Mouse (Mus musculus): ENCODE data around the gene Gsto2. TPM values are rescaled to one million over a fixed set of nuclear protein-coding genes. Genes with fewer than 3 reads are reported as not detected.
A peak's percentile ranks its signal among the peaks of the same experiment; 100 is the strongest.
"Not testable (repeated sequence)": the region's sequence is repeated elsewhere in the genome, so short reads cannot be mapped to it uniquely, and the experiment has no call there.

The Gsto2 gene
- polyA plus RNA-seq, 1 experiment from 2014 or later: 0.67 TPM

DNA sequence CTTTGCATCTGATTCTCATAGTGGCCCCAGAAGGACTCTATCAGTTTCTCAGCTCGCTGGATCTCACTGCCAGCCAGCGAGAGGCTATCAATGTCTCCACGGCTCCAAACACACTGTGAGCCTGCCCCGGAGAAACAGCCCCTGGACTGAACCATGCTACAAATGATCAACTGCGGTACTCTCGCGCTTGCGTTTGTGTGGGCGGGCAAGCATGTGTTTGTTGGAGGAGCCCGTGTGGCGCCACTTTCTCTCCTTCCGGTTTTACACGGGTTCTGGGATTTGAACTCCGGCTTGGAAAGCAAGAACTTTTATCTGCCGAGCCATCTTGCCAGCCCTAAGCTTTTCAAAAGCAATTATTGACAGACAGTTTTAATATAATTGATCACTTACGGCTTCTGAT, 33.0 kb upstream of the Gsto2 start:
- no peaks in the 10 kb centered on the region for H3K9me3 ChIP-seq (ENCODE audit: control insufficient read depth, low read length)
- WGBS: 80% methylated on average over 16 of the region's 16 CpGs

DNA sequence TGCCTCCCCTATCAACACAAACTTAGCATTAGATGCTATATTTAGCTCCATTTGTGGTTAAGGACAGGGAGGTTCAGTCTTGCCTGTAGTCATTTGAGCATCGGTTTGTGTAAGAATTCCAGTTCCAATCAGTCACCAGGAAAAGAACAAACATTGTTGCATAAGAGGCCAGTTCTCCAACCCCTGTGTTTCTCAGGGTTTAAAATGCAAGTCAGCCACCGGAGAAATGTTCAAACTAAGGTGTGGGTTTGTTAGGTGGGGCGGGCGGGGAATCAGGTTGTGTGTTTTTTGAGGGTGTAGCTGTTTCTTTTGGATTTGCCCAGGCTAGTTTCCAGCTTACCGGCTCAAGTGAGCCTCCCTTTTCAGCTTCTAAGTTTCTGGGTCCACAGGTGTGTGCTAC, 30.7 kb upstream of the Gsto2 start:
- WGBS: 71% methylated on average over 5 of the region's 5 CpGs
- Histone ChIP-seq H3K36me3 (ENCODE audit: control insufficient read depth, insufficient read depth, low read length) (no peaks in the 10 kb centered on the region), H3K4me1 (replicated peaks; ENCODE audit: control insufficient read depth, insufficient read depth, low read length) (no peaks in the 10 kb centered on the region; the same call in 1 of the 2 replicates), H3K9ac (ENCODE audit: low read depth, low read length) (no peak overlapping the region), H3K27me3 (replicated peaks; ENCODE audit: control insufficient read depth, insufficient read depth, low read length) (peaks cover 16% of the 10 kb centered on the region), H3K9me3 (ENCODE audit: control insufficient read depth, low read length) (no peaks in the 10 kb centered on the region), H3K4me2 (no peak overlapping the region), H3K4me3 (ENCODE audit: low read depth, low read length) (no peak overlapping the region), H3K27ac (ENCODE audit: low read depth, low read length) (no peak overlapping the region)
- ATAC-seq (replicated peaks; ENCODE audit: low FRiP score) (no peak), DNase-seq (ENCODE audit: low spot score) (no peak)

More for the DNA sequence above, 33.0 kb upstream of the Gsto2 start:
- no peak overlapping the region for H3K4me2 ChIP-seq
- H3K27me3 ChIP-seq (replicated peaks; ENCODE audit: control insufficient read depth, insufficient read depth, low read length): peaks cover 7% of the 10 kb centered on the region
- no peak overlapping the region for H3K27ac ChIP-seq (ENCODE audit: low read depth, low read length)
- no peak overlapping the region for H3K9ac ChIP-seq (ENCODE audit: low read depth, low read length)
- DNase-seq (ENCODE audit: low spot score) (no peak), ATAC-seq (replicated peaks; ENCODE audit: low FRiP score) (no peak)
- H3K4me3 ChIP-seq (ENCODE audit: low read depth, low read length): no peak overlapping the region
- no peaks in the 10 kb centered on the region; the same call in 1 of the 2 replicates for H3K4me1 ChIP-seq (replicated peaks; ENCODE audit: control insufficient read depth, insufficient read depth, low read length)
- no peaks in the 10 kb centered on the region for H3K36me3 ChIP-seq (ENCODE audit: control insufficient read depth, insufficient read depth, low read length)

DNA sequence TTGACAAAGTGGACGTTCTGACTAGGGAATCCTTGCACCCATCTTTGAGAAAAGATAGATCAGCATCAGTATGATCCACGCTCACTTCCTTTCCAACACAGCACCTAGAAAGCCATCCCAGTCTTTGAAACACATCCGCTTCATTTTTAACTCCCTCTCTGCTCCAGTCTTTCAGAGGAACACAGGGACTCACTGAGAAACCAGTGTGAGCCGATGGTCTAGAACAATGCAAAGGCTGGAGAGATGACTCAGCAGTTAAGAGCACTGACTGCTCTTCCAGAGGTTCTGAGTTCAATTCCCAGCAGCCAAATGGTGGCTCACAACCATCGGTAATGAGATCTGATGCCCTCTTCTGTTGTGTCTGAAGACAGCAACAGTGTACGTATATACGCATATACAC, 29.6 kb upstream of the Gsto2 start:
- H3K27ac ChIP-seq (ENCODE audit: low read depth, low read length): no peak overlapping the region
- H3K4me1 ChIP-seq (replicated peaks; ENCODE audit: control insufficient read depth, insufficient read depth, low read length): no peaks in the 10 kb centered on the region; the same call in 1 of the 2 replicates
- no peak overlapping the region for H3K4me2 ChIP-seq
- H3K4me3 ChIP-seq (ENCODE audit: low read depth, low read length): no peak overlapping the region
- H3K9me3 ChIP-seq (ENCODE audit: control insufficient read depth, low read length): no peaks in the 10 kb centered on the region
- DNase-seq (ENCODE audit: low spot score) (no peak), ATAC-seq (replicated peaks; ENCODE audit: low FRiP score) (no peak)
- H3K9ac ChIP-seq (ENCODE audit: low read depth, low read length): no peak overlapping the region
- no peaks in the 10 kb centered on the region for H3K36me3 ChIP-seq (ENCODE audit: control insufficient read depth, insufficient read depth, low read length)
- peaks cover 16% of the 10 kb centered on the region for H3K27me3 ChIP-seq (replicated peaks; ENCODE audit: control insufficient read depth, insufficient read depth, low read length)
- WGBS: 82% methylated on average over 7 of the region's 7 CpGs

DNA sequence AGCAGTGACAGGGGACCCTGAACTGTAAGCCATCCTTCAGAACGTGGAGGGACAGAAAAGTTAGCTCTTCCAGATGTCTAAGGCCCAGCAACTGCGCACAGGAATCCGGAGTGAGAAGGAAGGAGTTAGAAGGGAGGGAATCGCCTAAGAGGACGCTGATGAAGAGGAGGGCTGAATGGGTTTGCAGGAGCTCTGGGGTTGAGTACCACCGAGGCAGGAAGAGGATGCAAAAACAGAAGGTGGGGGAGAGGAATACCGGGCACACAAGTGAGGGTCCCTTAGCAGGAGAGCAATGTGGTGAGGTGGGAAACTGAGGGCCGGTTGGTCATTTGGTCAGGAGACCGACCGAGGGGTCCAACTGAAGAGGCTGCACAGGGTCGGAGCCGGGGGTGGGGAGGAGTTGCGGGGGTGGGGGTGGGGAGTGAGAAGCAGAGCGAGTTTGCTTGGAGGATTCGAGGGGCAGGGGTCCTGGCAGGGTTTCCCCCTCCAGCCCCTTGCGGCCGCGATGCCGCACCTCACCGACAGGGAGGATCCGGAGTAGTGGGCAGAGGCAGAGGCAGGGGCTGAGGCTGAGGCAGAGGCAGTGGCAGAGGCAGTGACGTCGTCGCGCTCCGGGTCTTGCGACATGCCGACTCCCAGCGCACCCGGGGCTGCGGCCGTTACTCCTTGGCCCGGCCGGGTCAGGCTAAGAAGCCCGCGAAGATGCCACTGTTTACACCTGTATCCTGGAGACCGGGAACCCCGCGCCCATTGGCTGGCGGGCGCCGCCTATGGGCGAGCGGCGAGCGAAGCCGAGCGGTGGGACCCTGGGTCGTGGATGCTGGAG, 28.4 kb upstream of the Gsto2 start:
- Histone ChIP-seq H3K4me2 (peak overlapping the region; percentile 84), H3K27ac (ENCODE audit: low read depth, low read length) (no peak overlapping the region), H3K27me3 (replicated peaks; ENCODE audit: control insufficient read depth, insufficient read depth, low read length) (peaks cover 16% of the 10 kb centered on the region), H3K9ac (ENCODE audit: low read depth, low read length) (no peak overlapping the region), H3K36me3 (ENCODE audit: control insufficient read depth, insufficient read depth, low read length) (no peaks in the 10 kb centered on the region), H3K4me1 (replicated peaks; ENCODE audit: control insufficient read depth, insufficient read depth, low read length) (no peaks in the 10 kb centered on the region; the same call in 1 of the 2 replicates), H3K9me3 (ENCODE audit: control insufficient read depth, low read length) (no peaks in the 10 kb centered on the region), H3K4me3 (ENCODE audit: low read depth, low read length) (peak overlapping the region; percentile 51)
- peak; percentile 81 for DNase-seq (ENCODE audit: low spot score)
- peak; percentile 77 for ATAC-seq (replicated peaks; ENCODE audit: low FRiP score)
- WGBS: 4% methylated on average over 49 of the region's 49 CpGs

DNA sequence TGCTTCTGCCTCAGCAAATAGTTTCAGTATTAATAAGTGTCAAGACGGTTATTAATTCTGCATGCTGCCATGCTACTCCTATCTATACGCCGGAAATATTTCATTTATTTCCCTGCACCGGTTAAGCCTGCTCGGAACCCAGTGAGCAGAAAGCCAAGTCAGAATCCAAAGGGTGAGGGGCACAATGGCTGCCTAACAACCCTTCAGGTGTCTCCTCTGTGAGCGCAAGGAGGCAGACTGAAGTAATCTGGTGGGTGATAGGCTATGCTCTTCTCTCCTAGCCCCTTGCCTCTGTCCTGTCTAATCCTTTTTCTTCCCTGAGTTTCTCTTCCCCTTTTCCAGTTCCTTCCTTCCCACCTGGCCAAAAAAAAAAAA, 27.8 kb upstream of the Gsto2 start:
- no peak for DNase-seq (ENCODE audit: low spot score)
- Histone ChIP-seq H3K9me3 (ENCODE audit: control insufficient read depth, low read length) (no peaks in the 10 kb centered on the region), H3K4me2 (peak overlapping the region; percentile 84), H3K27ac (ENCODE audit: low read depth, low read length) (no peak overlapping the region), H3K4me3 (ENCODE audit: low read depth, low read length) (peak overlapping the region; percentile 51), H3K4me1 (replicated peaks; ENCODE audit: control insufficient read depth, insufficient read depth, low read length) (no peaks in the 10 kb centered on the region; the same call in 1 of the 2 replicates), H3K27me3 (replicated peaks; ENCODE audit: control insufficient read depth, insufficient read depth, low read length) (peaks cover 16% of the 10 kb centered on the region), H3K36me3 (ENCODE audit: control insufficient read depth, insufficient read depth, low read length) (no peaks in the 10 kb centered on the region), H3K9ac (ENCODE audit: low read depth, low read length) (no peak overlapping the region)
- WGBS: 2% methylated on average over 6 of the region's 6 CpGs
- ATAC-seq (replicated peaks; ENCODE audit: low FRiP score): peak; percentile 18; the same call in 1 of the 2 replicates

DNA sequence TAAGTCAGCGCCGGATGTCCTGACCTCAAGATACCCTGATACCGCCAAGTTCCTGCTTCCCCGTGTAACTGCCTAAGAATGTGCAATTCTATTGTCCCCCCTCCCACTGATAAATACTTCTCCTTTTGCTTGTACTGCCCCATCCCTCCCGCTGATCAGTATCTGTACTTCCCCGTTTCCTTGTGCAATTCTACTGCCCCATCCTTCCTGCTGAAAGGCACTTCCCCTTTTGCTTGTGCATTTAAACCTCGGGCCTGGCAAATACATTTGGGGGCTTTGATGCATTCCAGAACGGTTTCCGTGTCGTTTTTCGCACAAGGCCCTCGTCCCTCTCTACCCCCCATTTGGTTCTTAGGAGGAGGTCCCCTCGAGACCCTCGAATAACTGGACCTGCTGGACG, 24.1 kb upstream of the Gsto2 start:
- not testable (repeated sequence) for H3K9ac ChIP-seq (ENCODE audit: low read depth, low read length); H3K36me3 ChIP-seq (ENCODE audit: control insufficient read depth, insufficient read depth, low read length); H3K4me3 ChIP-seq (ENCODE audit: low read depth, low read length); H3K9me3 ChIP-seq (ENCODE audit: control insufficient read depth, low read length); H3K4me2 ChIP-seq; H3K27ac ChIP-seq (ENCODE audit: low read depth, low read length); ATAC-seq (replicated peaks; ENCODE audit: low FRiP score); DNase-seq (ENCODE audit: low spot score); H3K4me1 ChIP-seq (replicated peaks; ENCODE audit: control insufficient read depth, insufficient read depth, low read length)
- 61% methylated on average over 15 of the region's 15 CpGs for WGBS
- H3K27me3 ChIP-seq (replicated peaks; ENCODE audit: control insufficient read depth, insufficient read depth, low read length): peaks cover 16% of the 10 kb centered on the region

DNA sequence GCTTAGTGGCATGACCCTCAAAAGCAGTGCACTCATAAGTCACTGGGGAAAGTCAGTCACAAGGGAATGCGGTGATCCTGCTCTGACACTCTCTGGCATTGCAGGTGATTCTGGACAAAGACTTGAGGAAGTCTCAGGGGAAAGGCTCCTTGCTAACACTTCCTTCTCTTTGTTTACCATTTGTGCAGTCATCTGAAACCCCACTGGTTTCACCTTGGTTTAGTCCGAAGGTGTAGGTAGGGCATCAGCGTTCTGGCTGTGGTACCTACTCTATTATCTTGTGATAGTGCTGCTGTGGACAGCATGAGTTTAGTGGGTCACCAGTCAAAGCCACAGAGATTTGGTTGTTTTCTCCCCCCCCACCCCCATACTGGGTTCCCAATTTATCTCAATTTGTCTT, 15.6 kb upstream of the Gsto2 start:
- Histone ChIP-seq H3K4me1 (replicated peaks; ENCODE audit: control insufficient read depth, insufficient read depth, low read length) (peaks cover 6% of the 10 kb centered on the region; the same call in 1 of the 2 replicates), H3K27me3 (replicated peaks; ENCODE audit: control insufficient read depth, insufficient read depth, low read length) (no peaks in the 10 kb centered on the region), H3K36me3 (ENCODE audit: control insufficient read depth, insufficient read depth, low read length) (no peaks in the 10 kb centered on the region), H3K4me3 (ENCODE audit: low read depth, low read length) (no peak overlapping the region), H3K9me3 (ENCODE audit: control insufficient read depth, low read length) (no peaks in the 10 kb centered on the region), H3K9ac (ENCODE audit: low read depth, low read length) (no peak overlapping the region), H3K4me2 (no peak overlapping the region), H3K27ac (ENCODE audit: low read depth, low read length) (no peak overlapping the region)
- 85% methylated on average over 3 of the region's 3 CpGs for WGBS
- no peak for DNase-seq (ENCODE audit: low spot score)
- ATAC-seq (replicated peaks; ENCODE audit: low FRiP score): no peak

DNA sequence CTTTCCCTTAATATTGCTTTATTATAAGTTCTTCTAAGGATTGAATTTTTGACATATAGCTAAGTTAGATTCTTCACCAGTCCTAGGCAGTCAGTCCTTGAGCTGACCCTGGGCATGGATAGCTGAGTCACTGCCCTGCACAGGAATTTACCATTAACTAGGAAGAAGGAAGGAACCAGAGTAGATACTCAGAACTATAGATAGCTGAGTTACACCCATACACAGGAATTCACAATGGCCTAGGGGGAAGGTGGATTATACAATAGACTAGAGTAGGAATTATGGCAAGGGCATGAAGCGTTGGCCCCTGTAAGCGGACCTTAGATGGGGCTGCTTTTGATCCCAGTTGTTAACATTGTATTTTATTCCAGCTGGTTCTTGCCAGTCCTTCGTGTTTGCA, 13.2 kb upstream of the Gsto2 start:
- ATAC-seq (replicated peaks; ENCODE audit: low FRiP score); H3K4me2 ChIP-seq; H3K9ac ChIP-seq (ENCODE audit: low read depth, low read length); DNase-seq (ENCODE audit: low spot score); H3K27ac ChIP-seq (ENCODE audit: low read depth, low read length); H3K36me3 ChIP-seq (ENCODE audit: control insufficient read depth, insufficient read depth, low read length); H3K4me3 ChIP-seq (ENCODE audit: low read depth, low read length); H3K27me3 ChIP-seq (replicated peaks; ENCODE audit: control insufficient read depth, insufficient read depth, low read length); H3K9me3 ChIP-seq (ENCODE audit: control insufficient read depth, low read length): not testable (repeated sequence)
- peaks cover 10% of the 10 kb centered on the region for H3K4me1 ChIP-seq (replicated peaks; ENCODE audit: control insufficient read depth, insufficient read depth, low read length)
- 84% methylated on average over 3 of the region's 3 CpGs for WGBS

DNA sequence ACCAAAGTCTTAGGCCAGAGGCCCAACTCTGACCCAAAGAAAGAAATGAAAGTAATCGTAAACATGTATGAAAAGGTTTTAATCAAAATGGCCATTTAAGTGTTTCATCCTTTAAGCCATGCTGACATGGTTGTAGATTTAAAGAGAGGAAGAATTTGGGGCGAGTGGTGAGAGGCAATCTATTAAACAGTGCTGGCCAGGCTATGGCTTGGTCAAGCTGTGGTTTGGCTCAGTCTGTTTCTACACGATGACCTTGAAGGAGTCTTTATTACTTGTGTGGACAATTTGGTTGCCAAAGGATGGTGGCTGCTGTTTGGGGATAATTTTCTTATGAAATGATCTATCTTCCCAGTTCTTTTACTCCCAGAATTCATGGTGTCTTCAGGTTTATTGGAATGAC, 12.3 kb upstream of the Gsto2 start:
- no peak overlapping the region for H3K4me2 ChIP-seq
- no peak overlapping the region for H3K27ac ChIP-seq (ENCODE audit: low read depth, low read length)
- no peak overlapping the region for H3K9ac ChIP-seq (ENCODE audit: low read depth, low read length)
- no peak for DNase-seq (ENCODE audit: low spot score)
- no peak overlapping the region for H3K4me3 ChIP-seq (ENCODE audit: low read depth, low read length)
- no peak for ATAC-seq (replicated peaks; ENCODE audit: low FRiP score)
- H3K27me3 ChIP-seq (replicated peaks; ENCODE audit: control insufficient read depth, insufficient read depth, low read length): no peaks in the 10 kb centered on the region
- H3K36me3 ChIP-seq (ENCODE audit: control insufficient read depth, insufficient read depth, low read length): no peaks in the 10 kb centered on the region
- no peaks in the 10 kb centered on the region for H3K9me3 ChIP-seq (ENCODE audit: control insufficient read depth, low read length)
- peaks cover 10% of the 10 kb centered on the region for H3K4me1 ChIP-seq (replicated peaks; ENCODE audit: control insufficient read depth, insufficient read depth, low read length)
- 72% methylated on average over 3 of the region's 3 CpGs for WGBS
